Mouse (Mus musculus) liver, adult 2 months (tissue): ENCODE results near the gene Pafah1b2. TPM values are rescaled to one million over a fixed set of nuclear protein-coding genes. Genes with fewer than 3 reads are reported as not detected.

Experiments used
- DNase-seq: peaks from one replicate; pipeline ENCODE4 v3.0.0-alpha.2; 2011; ENCODE audit warnings: low read depth, low spot score; ENCODE audit errors: extremely low read depth
- H3K27ac ChIP-seq: fragments of 200-500 bp; replicated peaks from 2 replicates; pipeline ENCODE4 v1.5.1; 2012; ENCODE audit warnings: low read depth, mild to moderate bottlenecking, control low read depth, inconsistent platforms, low read length; ENCODE audit not compliant: insufficient read depth
- H3K27me3 ChIP-seq: fragments of 200-500 bp; 2 replicates; pipeline ENCODE4 v1.6.1; 2012; ENCODE audit warnings: mild to moderate bottlenecking, moderate library complexity, low read length, inconsistent platforms; ENCODE audit not compliant: control insufficient read depth, insufficient read depth
- H3K36me3 ChIP-seq: fragments of 200-500 bp; 2 replicates; pipeline ENCODE4 v1.6.1; 2012; ENCODE audit warnings: low read length, inconsistent platforms; ENCODE audit not compliant: control insufficient read depth, insufficient read depth
- H3K4me1 ChIP-seq: fragments of 200-500 bp; 2 replicates; pipeline ENCODE4 v1.6.1; 2011; ENCODE audit warnings: low read length; ENCODE audit not compliant: control insufficient read depth, insufficient read depth
- H3K4me3 ChIP-seq: fragments of 200-500 bp; 2 replicates; pipeline ENCODE4 v1.5.1; 2011; ENCODE audit warnings: low read depth, mild to moderate bottlenecking, control low read depth, low read length, moderate library complexity; ENCODE audit not compliant: insufficient read depth
- H3K79me2 ChIP-seq: fragments of 200-500 bp; 2 replicates; pipeline ENCODE4 v1.6.1; 2012; ENCODE audit warnings: inconsistent platforms, mild to moderate bottlenecking, low read length, moderate library complexity; ENCODE audit not compliant: control insufficient read depth, insufficient read depth
- H3K9ac ChIP-seq: fragments of 200-500 bp; 2 replicates; pipeline ENCODE4 v1.6.1; 2012; ENCODE audit warnings: low read depth, mild to moderate bottlenecking, control low read depth, inconsistent platforms, low read length
- CTCF ChIP-seq: fragments of 200-500 bp; IDR thresholded peaks from 2 replicates; pipeline ENCODE4 v1.5.1; 2011; ENCODE audit warnings: low read depth, low read length, control low read depth
- POLR2A ChIP-seq: fragments of 200-500 bp; IDR thresholded peaks from 2 replicates; pipeline ENCODE4 v1.6.1; 2011; ENCODE audit warnings: low read length, control low read depth; ENCODE audit not compliant: insufficient read depth; ENCODE audit errors: extremely low read depth
- WGBS: fragments of 180-500 bp; shearing (Covaris S2); methylation state at CpG from one replicate; pipeline ENCODE4 v1.1.7; 2018; 5-methylcytosine and 5-hydroxymethylcytosine counted together
- polyA plus RNA-seq: library from polyadenylated mRNA; depleted of rRNA; stranded (reverse); fragments of >200 nt; gene quantifications from 2 replicates; pipeline ENCODE4 v1.2.3, GENCODE M21; 2012; rRNA removed
- total RNA-seq: library from RNA; depleted of rRNA; stranded (reverse); fragments of >200 nt; gene quantifications from 2 replicates; pipeline ENCODE4 v1.2.3, GENCODE M21; 2014; rRNA removed

Pafah1b2 gene
- total RNA-seq: 14.6 and 14.8 TPM in 2 replicates
- polyA plus RNA-seq: 12.0 and 14.2 TPM in 2 replicates

DNA sequence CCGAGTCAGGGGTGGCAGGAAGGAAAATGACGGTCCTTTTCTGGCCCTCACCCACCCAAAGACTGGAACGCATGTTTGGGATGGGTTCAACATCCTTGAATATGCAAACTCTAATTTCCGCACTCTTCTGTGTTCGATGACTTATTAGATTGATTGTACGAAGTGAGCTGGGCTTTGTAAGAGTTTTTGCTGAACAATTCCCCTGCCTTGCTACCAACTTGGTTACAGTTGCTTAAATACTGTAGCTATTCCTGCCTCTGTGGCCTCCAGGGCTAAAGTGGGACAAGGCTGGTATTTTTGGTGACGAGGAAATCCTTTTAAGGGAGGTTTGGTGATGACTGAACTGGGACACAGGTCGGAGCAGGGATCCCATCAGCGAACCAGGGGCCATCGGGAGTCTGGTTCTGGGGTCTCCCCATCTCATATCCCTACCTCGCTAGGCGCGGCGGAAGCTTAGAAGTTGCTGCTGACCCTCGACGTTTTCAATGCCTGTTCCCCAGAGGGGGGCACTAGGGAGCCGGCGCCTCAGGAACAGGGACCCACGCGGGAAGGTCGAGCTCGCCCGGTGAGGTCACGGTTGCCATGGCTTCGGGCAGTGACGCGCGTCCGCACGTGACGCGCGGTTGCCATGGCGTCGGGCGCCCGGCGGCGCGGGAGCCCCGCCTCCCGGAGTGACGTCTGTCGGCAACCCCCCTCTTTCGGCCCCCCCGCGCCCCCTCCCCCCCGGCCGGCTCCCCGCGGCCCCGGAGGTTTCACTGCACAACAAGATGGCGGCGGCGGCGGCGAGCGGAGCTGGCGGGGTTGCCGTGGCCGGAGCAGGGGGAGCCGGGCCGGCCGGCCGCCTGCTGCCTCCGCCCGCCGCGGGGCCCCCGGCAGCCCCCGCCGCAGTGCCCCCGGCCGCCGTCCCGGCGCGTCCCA, at the start of gene Pafah1b2, which contains the start of gene Sik3:
Gene Pafah1b2 (minus strand): TSS at position 600 of the 918 bp plus-strand sequence.
Gene Sik3 (plus strand): TSS at position 730 of the 918 bp plus-strand sequence.
- H3K4me1 ChIP-seq: peaks cover 20% of the 10 kb centered on the region

DNA sequence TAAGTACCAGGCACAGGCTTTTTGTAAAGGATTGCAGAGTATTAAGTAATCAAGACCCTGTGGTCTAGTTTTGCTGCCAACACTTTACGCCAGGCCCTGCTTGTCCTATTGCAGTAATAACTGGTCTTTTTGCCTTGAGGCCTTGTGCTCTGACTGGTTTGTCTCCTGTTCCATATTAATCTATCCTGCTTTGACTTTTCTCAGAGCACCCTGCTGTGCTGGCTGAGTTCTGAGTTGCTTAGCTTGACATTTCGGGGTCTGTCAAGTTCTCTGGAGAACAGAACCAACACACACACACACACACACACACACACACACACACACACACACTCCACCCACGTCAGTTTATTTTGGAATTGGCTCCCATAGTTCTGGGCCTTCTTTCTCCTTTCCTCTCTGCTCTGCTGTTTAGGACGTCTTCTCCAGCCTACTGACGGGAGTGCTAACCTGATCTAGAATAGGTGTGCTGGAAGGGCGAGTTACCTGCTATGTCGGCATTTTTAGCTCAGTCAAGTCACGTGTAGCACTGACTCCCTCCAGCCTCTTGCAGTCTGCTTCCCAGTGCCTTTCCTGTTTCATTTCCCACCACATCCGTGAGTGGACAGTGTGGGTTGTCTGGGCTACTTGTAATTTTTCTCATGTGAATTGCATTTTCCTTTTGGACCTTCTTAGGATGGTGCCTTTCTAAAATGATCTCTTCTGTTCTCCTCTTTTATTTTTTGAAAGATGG, 49.4 kb upstream of the Pafah1b2 start:
- Histone ChIP-seq H3K27me3 (no peaks in the 10 kb centered on the region), H3K79me2 (peaks cover 38% of the 10 kb centered on the region), H3K27ac (peak overlapping the region; percentile 64), H3K4me3 (no peak overlapping the region), H3K36me3 (no peaks in the 10 kb centered on the region), H3K9ac (peak overlapping the region; percentile 4; the same call in 1 of the 2 replicates), H3K4me1 (peaks cover 34% of the 10 kb centered on the region)
- TF ChIP-seq POLR2A: no peak
- TF ChIP-seq CTCF: no peak
- WGBS: 11% methylated on average over 9 of the region's 9 CpGs
- peak; percentile 95 for DNase-seq

More for the DNA sequence above, at the start of gene Pafah1b2, which contains the start of gene Sik3:
- Histone ChIP-seq H3K27ac (peak within 1 kb of the TSS; percentile 83), H3K27me3 (no peaks in the 10 kb centered on the region), H3K4me3 (peak within 1 kb of the TSS; percentile 100), H3K36me3 (no peaks in the 10 kb centered on the region), H3K9ac (peak within 1 kb of the TSS; percentile 100), H3K79me2 (peaks cover 28% of the 10 kb centered on the region)
- 7% methylated on average over 55 of the region's 78 CpGs for WGBS
- TF ChIP-seq POLR2A: 0 out of 2 replicates have a peak, but pooled peaks have one; percentile 9
- peak; percentile 84 for TF ChIP-seq CTCF
- peak; percentile 73 for DNase-seq

DNA sequence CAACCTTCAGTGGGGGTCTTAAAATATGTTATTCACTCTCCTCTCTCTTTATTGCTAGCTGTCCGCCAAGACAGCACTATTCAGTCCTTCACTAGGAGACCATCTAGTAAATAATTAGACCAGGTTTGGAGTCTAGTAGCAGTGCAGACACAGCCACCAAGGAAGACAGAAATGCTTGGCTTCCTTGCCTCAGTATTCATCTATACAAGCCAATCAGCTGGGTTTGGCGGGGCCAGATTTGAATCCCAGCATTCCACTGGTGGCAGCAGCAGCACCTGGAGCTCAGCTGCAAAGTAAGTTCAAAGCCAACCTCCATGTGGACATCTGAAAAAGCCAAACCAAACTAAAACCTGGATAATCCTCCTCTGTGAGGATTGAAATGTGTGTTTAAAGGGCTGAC, 47.8 kb upstream of the Pafah1b2 start:
- peak overlapping the region; percentile 39 for H3K27ac ChIP-seq
- peaks cover 43% of the 10 kb centered on the region for H3K79me2 ChIP-seq
- no peak for DNase-seq
- TF ChIP-seq POLR2A: no peak
- no peak for TF ChIP-seq CTCF
- WGBS: 58% methylated on average over 2 of the region's 2 CpGs
- no peak overlapping the region for H3K4me3 ChIP-seq
- no peaks in the 10 kb centered on the region for H3K36me3 ChIP-seq
- no peaks in the 10 kb centered on the region for H3K27me3 ChIP-seq
- peaks cover 26% of the 10 kb centered on the region for H3K4me1 ChIP-seq
- H3K9ac ChIP-seq: 0 out of 2 replicates have a peak overlapping the region, but pooled peaks have one; percentile 15

DNA sequence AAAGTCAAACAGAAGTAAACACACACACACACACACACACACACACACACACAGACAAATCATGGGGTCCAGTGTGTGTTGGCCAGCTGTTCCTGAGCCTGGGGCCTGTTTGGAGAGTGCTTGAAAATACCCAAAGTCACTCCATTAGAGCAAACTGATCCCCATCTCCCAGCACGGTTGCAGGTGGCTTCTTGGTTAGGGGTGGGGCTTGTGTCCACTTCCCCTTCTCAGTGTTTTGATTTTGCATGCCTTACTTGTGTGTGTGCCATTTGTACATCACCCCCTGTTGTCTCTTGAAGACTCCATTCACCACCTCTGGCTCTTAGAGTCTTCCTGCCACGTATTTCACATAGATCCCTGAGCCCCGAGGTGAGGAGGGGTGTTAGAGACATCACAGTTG, 45.6 kb upstream of the Pafah1b2 start:
- Histone ChIP-seq H3K27ac (no peak overlapping the region), H3K27me3 (no peaks in the 10 kb centered on the region), H3K4me3 (no peak overlapping the region), H3K36me3 (no peaks in the 10 kb centered on the region), H3K4me1 (peaks cover 26% of the 10 kb centered on the region), H3K79me2 (peaks cover 36% of the 10 kb centered on the region), H3K9ac (no peak overlapping the region)
- WGBS: 81% methylated on average over 3 of the region's 3 CpGs
- no peak for DNase-seq
- TF ChIP-seq CTCF (no peak), POLR2A (no peak)

DNA sequence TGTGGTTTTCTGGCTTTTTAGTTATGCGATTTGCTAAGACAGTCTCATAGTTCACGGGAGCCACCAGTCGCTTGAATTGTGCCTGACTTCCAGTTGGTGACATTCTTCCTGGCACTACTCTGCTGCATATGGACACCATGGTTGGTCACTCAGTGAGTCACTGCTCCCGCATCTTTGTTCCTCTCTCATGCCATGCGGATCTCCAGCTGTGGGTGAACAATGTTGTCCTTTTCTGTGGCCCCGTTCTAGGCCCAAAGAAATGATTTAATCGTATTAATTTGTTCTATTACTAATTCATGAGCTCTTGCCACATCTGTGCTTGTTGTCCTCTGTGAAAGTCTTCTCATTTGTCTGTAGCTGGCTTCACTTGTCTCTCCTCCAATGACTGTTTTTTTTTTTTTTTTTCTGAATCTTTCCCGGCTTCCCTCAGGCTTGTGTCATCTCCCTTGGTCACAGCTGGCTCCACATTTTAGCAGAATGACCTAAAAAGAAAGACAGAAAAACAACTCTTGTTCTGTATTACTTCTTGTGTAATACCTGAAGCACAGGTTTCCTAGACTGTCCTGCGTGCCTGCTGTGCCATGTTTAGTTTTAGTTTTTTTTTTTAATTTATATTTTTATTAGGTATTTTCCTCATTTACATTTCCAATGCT, 40.6 kb upstream of the Pafah1b2 start:
- DNase-seq: peak; percentile 83
- peaks cover 33% of the 10 kb centered on the region for H3K4me1 ChIP-seq
- H3K9ac ChIP-seq: no peak overlapping the region
- TF ChIP-seq POLR2A: no peak
- TF ChIP-seq CTCF: no peak
- H3K36me3 ChIP-seq: no peaks in the 10 kb centered on the region
- H3K4me3 ChIP-seq: no peak overlapping the region
- no peaks in the 10 kb centered on the region for H3K27me3 ChIP-seq
- 45% methylated on average over 9 of the region's 9 CpGs for WGBS
- peak overlapping the region; percentile 87 for H3K27ac ChIP-seq
- peaks cover 46% of the 10 kb centered on the region; the same call in 1 of the 2 replicates for H3K79me2 ChIP-seq
